Mouse (Mus musculus): ENCODE results near the gene Mapk8ip1. TPM values are rescaled to one million over a fixed set of nuclear protein-coding genes. Genes with fewer than 3 reads are reported as not detected.
A peak's percentile ranks its signal among the peaks of the same experiment; 100 is the strongest.

Gene Mapk8ip1
- 39.1 and 44.2 TPM in 2 replicates for polyA plus RNA-seq (2014; fragmentation: Nextera tagmentation; extraction: Ambion mirVana)

- Histone ChIP-seq H3K27ac (ENCODE audit: low read depth, low read length) (no peak within 1 kb of the TSS; the same call in 1 of the 2 replicates), H3K4me1 (ENCODE audit: control insufficient read depth, insufficient read depth, low read length) (peaks cover 19% of the 10 kb centered on the region), H3K27me3 (ENCODE audit: control insufficient read depth, insufficient read depth, low read length) (no peaks in the 10 kb centered on the region), H3K36me3 (ENCODE audit: control insufficient read depth, insufficient read depth, low read length) (0 out of 2 replicates have a peak, but pooled peaks cover 3% of the 10 kb centered on the region), H3K4me3 (ENCODE audit: low read depth, low read length) (peak within 1 kb of the TSS; percentile 72), H3K9ac (ENCODE audit: low read length) (peak within 1 kb of the TSS; percentile 86), H3K4me2 (ENCODE audit: low read depth) (peak within 1 kb of the TSS; percentile 64), H3K9me3 (ENCODE audit: control insufficient read depth, low read length) (no peaks in the 10 kb centered on the region)
- WGBS, result 1% methylated on average over 41 of the region's 59 CpGs
- ATAC-seq (ENCODE audit: insufficient read depth, low FRiP score, low TSS enrichment) (peak; percentile 60), DNase-seq (ENCODE audit: low spot score) (peak; percentile 71)
Observed at GRCm38 (mm10) chr2:92401091-92401561, at the start of gene Mapk8ip1. Mapk8ip1 (minus strand) TSS chr2:92401263.

- WGBS, result 59% methylated on average over 7 of the region's 7 CpGs
- Histone ChIP-seq H3K9me3 (ENCODE audit: control insufficient read depth, low read length) (no peaks in the 10 kb centered on the region), H3K4me1 (ENCODE audit: control insufficient read depth, insufficient read depth, low read length) (no peaks in the 10 kb centered on the region), H3K9ac (ENCODE audit: low read length) (no peak overlapping the region), H3K27ac (ENCODE audit: low read depth, low read length) (no peak overlapping the region), H3K27me3 (ENCODE audit: control insufficient read depth, insufficient read depth, low read length) (no peaks in the 10 kb centered on the region), H3K4me3 (ENCODE audit: low read depth, low read length) (no peak overlapping the region), H3K4me2 (ENCODE audit: low read depth) (no peak overlapping the region), H3K36me3 (ENCODE audit: control insufficient read depth, insufficient read depth, low read length) (no peaks in the 10 kb centered on the region)
- ATAC-seq (ENCODE audit: insufficient read depth, low FRiP score, low TSS enrichment), result no peak
- no peak for DNase-seq (ENCODE audit: low spot score)
Observed at GRCm38 (mm10) chr2:92447121-92447740, 46.2 kb upstream of the Mapk8ip1 start.

- 77% methylated on average over 8 of the region's 8 CpGs for WGBS
- no peak for ATAC-seq (ENCODE audit: insufficient read depth, low FRiP score, low TSS enrichment)
- Histone ChIP-seq H3K27ac (ENCODE audit: low read depth, low read length) (no peak overlapping the region), H3K4me3 (ENCODE audit: low read depth, low read length) (no peak overlapping the region), H3K4me2 (ENCODE audit: low read depth) (no peak overlapping the region), H3K27me3 (ENCODE audit: control insufficient read depth, insufficient read depth, low read length) (no peaks in the 10 kb centered on the region), H3K9me3 (ENCODE audit: control insufficient read depth, low read length) (no peaks in the 10 kb centered on the region), H3K9ac (ENCODE audit: low read length) (no peak overlapping the region), H3K36me3 (ENCODE audit: control insufficient read depth, insufficient read depth, low read length) (no peaks in the 10 kb centered on the region), H3K4me1 (ENCODE audit: control insufficient read depth, insufficient read depth, low read length) (no peaks in the 10 kb centered on the region)
- DNase-seq (ENCODE audit: low spot score), result no peak
Observed at GRCm38 (mm10) chr2:92446656-92447055, 45.6 kb upstream of the Mapk8ip1 start.

- WGBS, result 57% methylated on average over 9 of the region's 9 CpGs
- Histone ChIP-seq H3K4me2 (ENCODE audit: low read depth) (no peak overlapping the region), H3K27me3 (ENCODE audit: control insufficient read depth, insufficient read depth, low read length) (no peaks in the 10 kb centered on the region), H3K9me3 (ENCODE audit: control insufficient read depth, low read length) (no peaks in the 10 kb centered on the region), H3K4me3 (ENCODE audit: low read depth, low read length) (no peak overlapping the region), H3K27ac (ENCODE audit: low read depth, low read length) (no peak overlapping the region), H3K36me3 (ENCODE audit: control insufficient read depth, insufficient read depth, low read length) (no peaks in the 10 kb centered on the region), H3K9ac (ENCODE audit: low read length) (no peak overlapping the region), H3K4me1 (ENCODE audit: control insufficient read depth, insufficient read depth, low read length) (no peaks in the 10 kb centered on the region)
- no peak for ATAC-seq (ENCODE audit: insufficient read depth, low FRiP score, low TSS enrichment)
- no peak for DNase-seq (ENCODE audit: low spot score)
Observed at GRCm38 (mm10) chr2:92445890-92446289, 44.8 kb upstream of the Mapk8ip1 start.

GRCm38 (mm10) chr2:92444376-92444775 lies 43.3 kb upstream of the Mapk8ip1 start:
- Histone ChIP-seq H3K9me3 (ENCODE audit: control insufficient read depth, low read length) (no peaks in the 10 kb centered on the region), H3K4me2 (ENCODE audit: low read depth) (no peak overlapping the region), H3K4me1 (ENCODE audit: control insufficient read depth, insufficient read depth, low read length) (no peaks in the 10 kb centered on the region), H3K4me3 (ENCODE audit: low read depth, low read length) (no peak overlapping the region), H3K27me3 (ENCODE audit: control insufficient read depth, insufficient read depth, low read length) (no peaks in the 10 kb centered on the region), H3K27ac (ENCODE audit: low read depth, low read length) (no peak overlapping the region), H3K9ac (ENCODE audit: low read length) (no peak overlapping the region), H3K36me3 (ENCODE audit: control insufficient read depth, insufficient read depth, low read length) (no peaks in the 10 kb centered on the region)
- WGBS, result 58% methylated on average over 4 of the region's 4 CpGs
- no peak for ATAC-seq (ENCODE audit: insufficient read depth, low FRiP score, low TSS enrichment)
- DNase-seq (ENCODE audit: low spot score), result no peak

- no peaks in the 10 kb centered on the region for H3K4me1 ChIP-seq (ENCODE audit: control insufficient read depth, insufficient read depth, low read length)
- H3K27me3 ChIP-seq (ENCODE audit: control insufficient read depth, insufficient read depth, low read length), result no peaks in the 10 kb centered on the region
- ATAC-seq (ENCODE audit: insufficient read depth, low FRiP score, low TSS enrichment), result no peak
- no peak overlapping the region for H3K9ac ChIP-seq (ENCODE audit: low read length)
- H3K27ac ChIP-seq (ENCODE audit: low read depth, low read length), result no peak overlapping the region
- H3K4me2 ChIP-seq (ENCODE audit: low read depth), result no peak overlapping the region
- WGBS, result 86% methylated on average over 4 of the region's 4 CpGs
- H3K9me3 ChIP-seq (ENCODE audit: control insufficient read depth, low read length), result no peaks in the 10 kb centered on the region
- no peak for DNase-seq (ENCODE audit: low spot score)
- no peak overlapping the region for H3K4me3 ChIP-seq (ENCODE audit: low read depth, low read length)
- H3K36me3 ChIP-seq (ENCODE audit: control insufficient read depth, insufficient read depth, low read length), result no peaks in the 10 kb centered on the region
Observed at GRCm38 (mm10) chr2:92443313-92443712, 42.2 kb upstream of the Mapk8ip1 start.

GRCm38 (mm10) chr2:92442419-92443001 lies 41.4 kb upstream of the Mapk8ip1 start:
- H3K9ac ChIP-seq (ENCODE audit: low read length), result no peak overlapping the region
- H3K4me1 ChIP-seq (ENCODE audit: control insufficient read depth, insufficient read depth, low read length), result no peaks in the 10 kb centered on the region
- no peak overlapping the region for H3K4me2 ChIP-seq (ENCODE audit: low read depth)
- WGBS, result 86% methylated on average over 12 of the region's 12 CpGs
- no peaks in the 10 kb centered on the region for H3K36me3 ChIP-seq (ENCODE audit: control insufficient read depth, insufficient read depth, low read length)
- H3K27ac ChIP-seq (ENCODE audit: low read depth, low read length), result no peak overlapping the region
- no peaks in the 10 kb centered on the region for H3K9me3 ChIP-seq (ENCODE audit: control insufficient read depth, low read length)
- ATAC-seq (ENCODE audit: insufficient read depth, low FRiP score, low TSS enrichment) (no peak), DNase-seq (ENCODE audit: low spot score) (no peak)
- no peak overlapping the region for H3K4me3 ChIP-seq (ENCODE audit: low read depth, low read length)
- H3K27me3 ChIP-seq (ENCODE audit: control insufficient read depth, insufficient read depth, low read length), result no peaks in the 10 kb centered on the region

GRCm38 (mm10) chr2:92440432-92440831 lies 39.4 kb upstream of the Mapk8ip1 start:
- ATAC-seq (ENCODE audit: insufficient read depth, low FRiP score, low TSS enrichment), result no peak
- 51% methylated on average over 6 of the region's 6 CpGs for WGBS

GRCm38 (mm10) chr2:92438567-92438966 lies 37.5 kb upstream of the Mapk8ip1 start:
- Histone ChIP-seq H3K9me3 (ENCODE audit: control insufficient read depth, low read length) (no peaks in the 10 kb centered on the region), H3K27ac (ENCODE audit: low read depth, low read length) (no peak overlapping the region), H3K4me1 (ENCODE audit: control insufficient read depth, insufficient read depth, low read length) (no peaks in the 10 kb centered on the region), H3K4me3 (ENCODE audit: low read depth, low read length) (no peak overlapping the region), H3K4me2 (ENCODE audit: low read depth) (no peak overlapping the region), H3K36me3 (ENCODE audit: control insufficient read depth, insufficient read depth, low read length) (no peaks in the 10 kb centered on the region), H3K9ac (ENCODE audit: low read length) (no peak overlapping the region), H3K27me3 (ENCODE audit: control insufficient read depth, insufficient read depth, low read length) (no peaks in the 10 kb centered on the region)
- 70% methylated on average over 3 of the region's 3 CpGs for WGBS
- ATAC-seq (ENCODE audit: insufficient read depth, low FRiP score, low TSS enrichment), result no peak
- DNase-seq (ENCODE audit: low spot score), result no peak

More at GRCm38 (mm10) chr2:92440432-92440831, 39.4 kb upstream of the Mapk8ip1 start:
- no peaks in the 10 kb centered on the region for H3K36me3 ChIP-seq (ENCODE audit: control insufficient read depth, insufficient read depth, low read length)
- no peak overlapping the region for H3K4me3 ChIP-seq (ENCODE audit: low read depth, low read length)
- no peaks in the 10 kb centered on the region for H3K9me3 ChIP-seq (ENCODE audit: control insufficient read depth, low read length)
- H3K9ac ChIP-seq (ENCODE audit: low read length), result no peak overlapping the region
- no peaks in the 10 kb centered on the region for H3K4me1 ChIP-seq (ENCODE audit: control insufficient read depth, insufficient read depth, low read length)
- H3K27ac ChIP-seq (ENCODE audit: low read depth, low read length), result no peak overlapping the region
- H3K4me2 ChIP-seq (ENCODE audit: low read depth), result no peak overlapping the region
- DNase-seq (ENCODE audit: low spot score), result no peak
- H3K27me3 ChIP-seq (ENCODE audit: control insufficient read depth, insufficient read depth, low read length), result no peaks in the 10 kb centered on the region

All from neural tube, embryonic 11.5 days (tissue).